Mouse (Mus musculus) liver (tissue): ENCODE data around the gene Col6a3.

Source experiments
- DNase-seq: peaks from one replicate; pipeline ENCODE4 v3.0.0-alpha.2; 2020; ENCODE audit warnings: mixed read lengths

The Col6a3 gene

DNA sequence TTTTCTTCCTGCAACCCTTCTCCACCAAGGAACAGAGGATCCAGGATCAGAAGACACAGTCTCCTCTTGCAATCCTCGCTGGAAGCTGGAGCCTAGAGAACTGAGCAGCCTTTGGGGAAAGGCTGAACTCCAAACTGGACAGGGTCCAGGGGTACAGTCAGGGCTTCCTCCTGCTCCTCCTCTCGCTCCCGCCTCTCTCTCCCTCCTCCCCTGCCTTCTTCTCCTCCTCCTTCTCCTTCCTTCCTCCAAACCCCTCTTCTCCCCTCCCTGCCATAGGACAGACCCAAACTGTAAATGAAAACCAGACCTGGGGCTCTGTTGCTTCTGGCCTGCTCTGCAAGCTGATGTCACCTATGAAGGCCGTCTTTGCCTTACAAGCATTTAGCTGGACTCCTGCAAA, at the start of gene Col6a3:
Gene Col6a3, minus strand, starts transcription at position 136 of the 400 bp plus-strand sequence.
- peak; percentile 16 for DNase-seq

DNA sequence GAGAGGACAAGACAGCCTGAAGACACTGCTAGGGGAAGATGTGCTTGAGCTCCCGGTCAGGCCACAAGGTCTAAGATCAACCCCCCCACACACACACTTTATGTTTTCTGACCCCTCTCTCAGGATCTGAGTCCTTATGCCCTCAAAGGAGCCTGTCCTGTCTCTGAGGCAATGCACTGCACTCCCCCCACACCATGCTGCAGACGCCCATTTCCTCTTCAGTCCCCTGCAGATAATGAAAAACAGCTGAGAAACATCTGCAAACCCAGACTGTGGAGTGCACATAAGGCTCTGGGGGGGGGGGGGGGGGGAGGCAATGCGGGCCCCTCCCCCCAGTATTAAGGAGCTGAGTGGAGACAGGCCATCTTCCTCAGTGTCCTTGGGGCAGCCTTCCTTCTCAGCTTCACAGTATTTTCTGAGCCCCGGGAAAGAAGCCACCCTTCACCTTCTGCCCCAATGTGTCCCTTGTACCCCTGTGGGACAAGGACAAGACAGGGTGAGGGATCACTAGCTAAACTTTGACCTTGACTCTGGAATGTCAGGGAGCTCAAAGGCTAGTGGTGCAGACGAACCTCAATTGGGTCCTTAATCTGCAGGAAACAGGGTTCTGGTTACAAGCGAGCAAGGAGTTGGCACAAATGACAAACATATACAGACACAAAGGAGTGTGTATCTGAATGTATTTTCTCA, 42.1 kb upstream of the Col6a3 start:
- no peak for DNase-seq

DNA sequence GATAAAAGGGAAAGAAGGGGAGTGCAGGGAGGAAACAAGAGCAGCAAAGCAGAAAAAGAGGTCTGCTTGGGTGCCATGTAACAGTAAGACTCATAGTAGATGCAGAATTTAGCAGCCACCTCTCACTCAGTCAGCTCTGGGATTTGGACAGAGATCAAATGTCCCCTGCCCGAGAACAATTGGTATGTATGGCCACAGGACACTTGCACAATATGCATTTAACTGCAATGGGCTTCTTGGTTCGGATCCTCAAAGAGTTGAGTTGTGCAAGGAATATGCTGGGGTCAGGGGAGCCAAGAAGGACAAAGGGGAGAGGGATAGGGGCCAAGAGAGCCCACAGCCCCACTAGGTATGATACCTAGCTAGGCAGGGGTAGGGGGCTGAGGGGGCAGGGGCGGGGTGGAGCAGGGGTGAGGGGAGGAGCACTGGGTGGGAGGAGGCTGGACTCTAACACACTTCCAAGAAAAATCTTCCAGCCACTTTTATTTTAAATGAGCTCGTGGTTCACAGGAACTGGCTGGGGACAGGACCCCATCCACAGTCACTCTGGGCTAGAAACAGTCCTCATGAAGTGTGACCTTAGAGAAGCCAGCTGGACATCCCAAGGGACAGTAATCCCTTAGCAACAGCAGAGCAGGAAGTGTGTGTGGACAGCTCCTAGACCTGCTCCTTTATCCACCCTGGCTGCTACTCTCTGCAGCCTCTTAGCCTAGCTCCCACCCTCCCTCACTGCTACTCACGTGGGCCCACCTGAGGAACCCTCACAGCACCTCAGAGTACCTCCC, 32.9 kb upstream of the Col6a3 start:
- no peak for DNase-seq

DNA sequence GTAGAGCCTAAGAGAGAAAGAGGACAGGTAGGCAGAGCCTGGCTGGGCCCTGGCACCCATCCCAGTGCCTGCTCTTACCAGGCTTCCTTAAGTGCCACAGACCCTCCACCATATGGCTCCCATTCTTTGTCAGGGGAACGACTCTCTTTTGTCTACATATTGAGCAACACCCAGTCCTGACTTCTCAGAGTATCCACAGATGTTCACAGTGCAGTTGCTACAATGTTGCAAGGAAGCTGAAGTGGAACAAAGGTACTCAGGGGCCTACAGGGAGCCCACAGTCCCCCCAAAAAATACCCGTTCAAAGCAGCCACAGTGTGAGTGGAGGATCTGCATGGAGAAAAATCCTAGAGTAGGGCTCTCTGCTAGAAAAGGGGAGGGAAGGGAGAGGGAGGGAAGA, 32.2 kb upstream of the Col6a3 start:
- DNase-seq, result no peak

DNA sequence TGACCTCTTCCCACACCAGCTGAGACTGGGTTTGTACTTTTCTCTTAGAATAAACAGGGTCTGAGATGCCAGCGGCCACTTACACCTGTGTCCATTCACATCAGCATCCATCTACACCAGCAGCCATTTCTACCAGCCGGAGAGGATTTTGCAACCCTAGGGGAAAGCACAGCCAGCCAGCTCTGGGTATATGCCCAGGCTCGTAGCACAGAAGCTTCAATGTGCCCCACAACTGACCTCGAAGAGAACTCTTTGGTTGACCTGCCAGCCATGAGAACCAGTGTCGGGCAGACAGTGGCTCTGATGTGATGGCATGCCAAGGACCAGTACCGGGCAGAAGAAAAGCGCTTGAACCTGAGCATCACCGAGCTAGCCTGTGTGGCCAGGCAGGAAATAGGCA, 31.6 kb upstream of the Col6a3 start:
- no peak for DNase-seq

DNA sequence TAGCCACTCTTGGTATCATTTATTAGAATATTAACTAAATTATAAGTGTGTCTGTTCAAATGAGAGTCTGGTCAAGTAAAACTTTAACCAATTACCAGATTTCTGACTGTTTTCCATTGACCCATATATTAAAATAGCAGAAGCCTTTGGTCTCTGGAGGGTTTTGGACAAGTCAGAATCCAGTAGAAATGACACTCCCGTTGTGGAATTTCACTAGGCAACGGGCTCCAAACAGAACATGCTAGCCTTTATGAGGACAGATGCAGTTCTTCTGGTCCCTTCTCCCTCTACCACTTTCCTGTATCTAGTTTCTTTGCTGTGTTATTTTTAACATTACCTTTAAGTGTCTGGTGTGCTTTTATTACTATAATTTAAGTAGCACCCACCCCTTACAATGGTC, 26.8 kb upstream of the Col6a3 start:
- no peak for DNase-seq

DNA sequence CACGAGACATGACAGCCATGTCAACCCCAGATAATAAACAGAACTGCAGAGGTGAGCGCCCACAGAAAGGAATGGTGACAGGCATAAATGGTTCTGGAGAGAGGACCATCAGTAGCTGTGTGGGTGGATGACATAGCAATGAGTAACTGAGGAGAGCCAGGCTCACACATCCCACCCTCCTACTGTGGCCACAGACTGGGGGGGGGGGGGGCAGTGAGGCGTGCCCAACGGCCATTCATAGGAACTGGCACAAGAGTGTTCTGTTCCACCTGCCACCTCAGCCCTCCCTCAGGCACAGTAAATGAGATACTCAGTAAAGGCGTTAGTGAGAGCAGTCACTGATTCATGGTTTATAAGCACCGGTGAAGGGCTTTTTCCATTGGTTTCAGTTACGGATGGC, 23.0 kb upstream of the Col6a3 start:
- no peak for DNase-seq

DNA sequence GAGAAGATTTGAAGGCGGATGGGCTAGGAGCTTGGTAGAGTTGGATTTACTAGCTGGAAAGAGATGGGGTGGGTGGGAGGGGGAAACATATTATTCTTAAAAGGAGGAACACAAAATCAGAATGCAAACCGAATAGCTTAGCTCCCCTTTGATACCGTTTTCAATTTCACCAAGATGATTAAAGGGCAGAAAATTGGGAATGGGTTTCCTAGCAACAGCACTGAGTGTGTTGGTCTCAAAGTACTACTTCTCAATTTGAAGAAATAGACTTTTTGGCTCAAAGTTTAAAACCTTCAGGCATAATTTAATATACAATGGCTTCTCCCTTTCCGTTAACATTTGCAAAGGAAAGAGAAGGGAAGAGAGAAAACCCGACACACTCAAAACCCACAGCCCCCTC, 12.1 kb upstream of the Col6a3 start:
- no peak for DNase-seq

DNA sequence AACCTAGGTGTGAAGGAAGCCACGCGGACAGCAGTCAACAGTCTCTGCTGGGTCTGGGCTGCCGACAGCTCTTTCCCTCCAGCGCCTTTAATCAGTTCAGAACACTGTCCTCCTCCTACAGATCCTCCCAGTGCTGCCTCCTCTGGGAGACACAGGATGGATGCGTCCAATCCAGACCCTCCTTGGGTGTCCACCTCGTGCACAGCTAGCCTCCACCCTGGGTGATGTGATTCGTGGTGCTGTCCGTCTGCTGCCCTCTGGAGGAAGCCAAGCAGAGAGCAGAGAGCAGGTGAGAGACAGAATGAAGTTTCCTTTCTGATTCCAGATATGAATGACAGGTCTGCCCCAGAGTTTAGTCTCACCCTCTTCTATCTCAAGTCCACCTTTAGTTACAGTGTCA, 6.1 kb upstream of the Col6a3 start:
- DNase-seq, result peak; percentile 29

DNA sequence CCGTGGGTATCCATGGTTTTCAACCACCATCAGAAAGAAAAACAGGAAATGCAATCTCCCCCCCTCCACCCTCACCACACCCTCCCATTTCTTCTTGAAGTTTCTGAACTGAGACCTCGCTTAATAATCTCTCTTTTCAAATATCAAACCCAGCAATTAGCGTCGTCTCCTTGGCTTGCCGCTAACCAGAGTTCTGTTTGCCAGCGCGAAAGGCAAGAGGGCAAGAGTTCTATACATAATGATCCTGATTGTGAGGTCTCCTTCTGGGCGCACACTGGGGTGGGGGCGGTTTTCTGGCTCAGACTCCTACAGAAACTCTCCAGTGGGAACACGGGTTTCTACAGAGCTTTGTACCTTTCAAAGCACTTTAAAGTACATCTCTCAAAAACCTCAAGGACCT, 1.4 kb upstream of the Col6a3 start:
- no peak for DNase-seq

DNA sequence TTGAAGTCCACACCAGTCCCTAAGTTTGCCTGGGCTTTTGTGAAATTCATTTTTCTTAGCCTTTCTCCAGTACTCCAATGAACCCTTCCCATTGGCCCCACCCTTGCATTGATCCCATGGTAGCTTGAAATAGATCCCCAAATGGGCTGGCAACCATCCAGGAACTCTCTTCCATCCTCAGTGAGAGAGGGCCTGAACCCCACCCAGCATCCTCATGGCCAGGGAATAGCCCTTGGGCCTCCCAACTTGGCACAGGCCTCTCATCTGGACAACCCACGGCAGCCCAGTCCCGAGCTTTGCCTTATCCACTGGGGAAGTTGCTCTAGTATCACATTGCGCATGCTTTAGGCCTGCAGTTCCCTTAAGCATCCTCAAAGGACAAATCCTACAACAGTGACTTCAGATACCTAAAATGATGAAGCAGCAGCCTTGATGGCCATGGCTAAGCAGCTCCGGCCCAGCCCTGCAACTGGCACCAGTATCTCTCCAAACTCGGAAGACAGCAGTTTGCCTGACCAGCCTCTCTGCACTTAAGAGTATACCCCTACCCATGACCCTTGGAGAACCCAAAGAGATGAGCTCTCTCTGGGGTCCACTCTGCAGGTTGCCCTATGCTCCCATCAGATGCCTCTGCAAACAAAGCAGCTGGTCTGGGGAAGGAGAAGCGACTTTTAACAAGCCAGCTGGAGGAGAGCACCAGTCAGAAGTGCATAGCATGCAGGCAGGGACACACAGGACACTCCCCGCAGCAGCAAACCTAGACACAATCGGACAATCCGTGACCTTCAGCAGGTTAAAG, 783 bp downstream of the Col6a3 start:
- DNase-seq, result no peak

DNA sequence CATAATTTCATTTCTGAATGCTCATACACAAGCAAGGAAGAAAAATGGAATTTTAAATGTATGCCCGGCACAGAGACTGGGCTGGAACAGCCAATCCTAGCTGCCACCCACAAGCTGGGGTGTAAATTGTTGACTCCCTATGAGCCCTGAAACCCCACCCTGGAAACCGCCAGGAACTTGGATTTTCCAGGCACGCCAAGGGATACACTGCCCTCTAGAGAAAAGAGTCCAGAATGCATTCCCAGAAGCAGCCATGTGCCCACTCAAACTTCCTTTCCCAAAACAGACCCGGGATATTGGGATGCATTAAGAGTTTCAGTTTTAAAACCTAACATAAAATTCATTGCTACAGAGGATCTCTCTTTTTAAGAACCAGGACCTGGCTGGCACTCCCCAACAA, 3.5 kb downstream of the Col6a3 start:
- DNase-seq, result peak; percentile 16

DNA sequence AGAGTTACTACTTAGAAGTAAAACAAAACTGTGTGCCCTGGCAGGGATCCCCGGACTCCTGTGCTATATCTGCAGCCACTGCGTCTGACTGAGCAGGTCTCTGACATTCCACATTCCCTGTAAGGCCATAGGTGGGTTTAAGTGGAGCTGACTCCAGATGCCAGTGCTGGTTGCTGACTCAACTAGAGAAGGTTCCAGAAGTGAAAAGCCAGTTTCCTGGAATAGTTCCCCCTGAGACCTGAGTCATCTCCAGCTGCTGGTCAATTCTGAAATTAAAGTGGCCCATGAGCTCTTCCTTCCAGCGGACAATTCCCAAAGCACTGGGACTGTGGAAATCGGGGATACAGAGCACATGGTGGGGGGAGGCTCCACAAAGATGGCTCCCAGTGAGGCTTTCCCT, 5.1 kb downstream of the Col6a3 start:
- DNase-seq, result no peak

DNA sequence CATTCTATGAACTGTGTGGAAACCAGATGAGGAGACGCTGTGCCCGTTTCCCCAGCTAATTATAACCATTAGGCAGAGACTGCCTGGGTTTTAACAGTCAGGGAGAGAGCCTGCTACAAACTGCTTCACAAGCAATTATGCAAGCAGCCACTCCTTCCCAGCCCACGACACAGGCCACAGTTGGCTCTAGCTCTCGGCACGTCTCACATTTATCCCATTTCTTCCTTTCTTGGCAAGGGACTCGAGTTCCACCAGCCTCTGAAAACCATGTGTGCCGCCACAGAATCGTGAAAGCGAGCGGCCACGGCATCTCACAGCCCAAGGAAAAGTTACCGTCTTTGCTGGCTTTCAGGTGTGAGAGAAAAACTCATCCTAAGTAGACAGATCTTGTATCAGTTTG, 5.5 kb downstream of the Col6a3 start:
- DNase-seq, result no peak

DNA sequence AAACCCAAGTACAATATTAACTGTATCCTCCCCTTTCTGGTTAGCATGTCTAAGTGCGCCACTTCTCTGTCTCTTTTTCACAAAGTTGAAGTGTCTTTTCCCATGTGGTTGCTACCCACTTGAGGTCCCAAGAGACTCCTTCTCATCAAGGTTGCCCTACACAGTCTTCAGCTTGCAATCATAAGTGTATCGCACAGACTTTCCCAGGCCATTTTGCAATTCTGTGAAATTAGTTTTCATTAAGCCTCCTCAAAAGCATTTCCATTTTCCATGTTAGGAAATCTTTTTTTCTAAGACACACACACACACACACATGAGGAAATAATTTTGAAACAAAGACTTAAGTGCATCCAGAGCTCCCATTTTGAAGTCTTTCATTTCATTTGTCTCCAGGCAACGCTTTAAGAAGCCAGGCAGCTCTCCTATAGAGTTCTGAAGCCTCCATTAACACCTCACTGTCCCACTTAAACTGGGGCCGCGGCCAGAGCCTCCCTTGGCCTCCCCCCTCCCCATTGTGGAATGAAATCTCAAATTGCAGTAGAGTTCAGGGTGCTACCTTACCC, 7.5 kb downstream of the Col6a3 start:
- no peak for DNase-seq

DNA sequence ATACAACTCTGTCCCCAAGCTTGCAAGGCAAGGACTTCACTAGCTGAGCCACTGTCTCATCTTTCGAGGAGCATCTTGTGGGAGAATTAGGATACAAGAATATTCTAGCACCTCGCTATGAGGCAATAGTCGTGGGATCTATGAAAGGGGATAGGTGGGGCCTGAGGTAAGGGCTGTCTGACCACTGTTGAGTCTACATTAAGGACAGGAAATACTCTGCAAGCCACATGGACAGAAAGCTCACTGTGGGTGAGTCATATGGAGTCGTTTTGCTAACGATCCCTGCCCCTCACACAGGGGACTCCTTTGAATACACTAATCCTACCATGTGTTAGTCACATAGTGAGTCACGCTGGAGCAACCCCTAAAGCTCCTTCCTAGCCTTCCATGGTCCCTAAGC, 9.1 kb downstream of the Col6a3 start:
- no peak for DNase-seq

DNA sequence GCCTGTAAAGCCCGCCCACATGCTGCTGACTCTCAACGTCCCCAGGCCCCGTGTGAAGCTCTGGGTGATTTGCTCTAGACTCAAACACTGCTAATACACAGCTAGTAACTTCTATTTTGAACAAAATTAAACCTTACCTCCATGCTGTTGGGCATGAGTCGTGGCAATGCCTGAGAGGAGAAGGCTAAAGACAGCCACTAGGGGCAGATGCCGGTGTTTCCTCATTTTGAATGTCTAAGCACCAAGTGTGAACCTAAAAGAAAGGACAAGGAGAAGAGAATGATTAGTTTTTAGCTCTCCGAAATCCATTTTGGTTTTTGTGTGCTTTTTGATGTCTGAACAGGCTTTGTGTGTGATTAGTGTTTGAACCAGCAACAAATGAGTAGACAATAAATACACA, 13.8 kb downstream of the Col6a3 start:
- no peak for DNase-seq

DNA sequence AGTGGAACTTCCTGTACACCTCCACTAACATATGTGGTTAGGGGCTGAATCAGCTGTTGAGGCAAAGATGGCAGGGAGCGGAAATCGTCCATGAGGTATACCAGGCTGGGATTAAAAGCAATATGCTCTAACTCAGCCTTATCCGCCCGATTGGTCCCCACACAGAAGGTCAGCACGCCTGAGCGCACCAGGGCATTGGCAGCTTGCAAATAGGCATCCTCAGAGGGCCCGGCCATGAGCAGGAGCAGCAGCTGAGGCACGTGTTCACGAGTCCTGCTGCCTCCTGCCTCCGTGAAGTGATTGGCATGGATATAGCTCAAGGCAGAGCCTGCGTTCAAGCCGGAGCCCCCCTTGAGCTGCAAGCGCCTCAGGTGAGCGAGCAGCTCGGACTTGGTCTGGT, 30.5 kb downstream of the Col6a3 start:
- DNase-seq, result no peak

DNA sequence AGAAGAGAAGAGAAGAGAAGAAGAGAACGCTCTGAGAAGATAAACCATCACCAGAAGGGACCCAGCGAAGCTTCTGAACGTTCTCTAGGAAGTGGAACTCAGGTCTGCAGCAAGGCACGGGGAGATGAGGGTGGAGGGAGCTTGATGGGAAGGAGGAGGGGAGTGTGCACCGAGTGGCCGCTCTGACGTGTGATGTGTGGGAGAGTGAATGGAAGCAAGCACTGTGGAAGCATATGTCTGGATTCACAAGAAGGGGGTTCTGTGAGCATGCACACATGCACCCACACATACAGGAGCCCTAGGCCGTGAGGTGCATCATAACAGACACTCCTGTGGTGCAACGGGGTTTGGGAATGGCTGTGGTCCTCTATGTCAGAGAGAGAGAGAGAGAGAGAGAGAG, 34.8 kb downstream of the Col6a3 start:
- DNase-seq, result no peak

DNA sequence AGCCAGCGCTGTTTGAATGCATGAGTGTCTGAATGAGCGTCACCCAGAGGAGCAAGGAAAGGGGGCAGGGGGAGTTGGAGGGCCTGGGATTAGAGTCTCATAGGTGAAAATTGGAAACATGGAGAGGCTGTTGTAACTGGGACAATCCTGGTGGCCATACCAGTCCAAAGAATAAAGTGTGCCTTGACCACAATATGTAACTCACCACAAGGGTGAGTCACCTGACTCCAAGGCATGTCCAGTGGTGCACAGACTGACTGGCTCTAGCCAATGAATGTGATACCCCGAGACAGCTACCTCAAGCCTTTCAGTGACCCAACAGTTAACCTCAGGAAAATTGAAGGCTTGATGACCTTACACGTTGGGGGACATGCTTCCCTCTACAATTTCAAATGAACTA, 40.7 kb downstream of the Col6a3 start:
- no peak for DNase-seq

DNA sequence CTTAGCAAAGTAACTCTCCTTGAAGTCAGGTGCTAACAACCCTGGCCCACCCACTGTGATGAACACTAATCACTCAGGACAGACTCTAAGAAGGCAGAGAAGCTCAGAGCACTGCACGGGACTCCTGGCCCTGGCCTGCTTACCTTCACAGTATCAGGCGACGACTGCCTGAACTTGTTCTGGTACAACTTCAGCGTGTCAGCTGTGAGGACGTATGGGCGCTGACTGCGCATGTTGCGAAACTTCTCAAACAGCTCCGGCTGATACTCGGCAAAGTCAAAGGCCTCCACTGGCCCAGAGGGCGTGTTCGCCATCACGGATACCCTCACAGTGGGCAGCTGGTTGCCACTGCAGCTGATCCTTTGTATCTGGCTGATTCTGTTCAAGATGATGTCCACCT, 42.7 kb downstream of the Col6a3 start:
- DNase-seq, result no peak

DNA sequence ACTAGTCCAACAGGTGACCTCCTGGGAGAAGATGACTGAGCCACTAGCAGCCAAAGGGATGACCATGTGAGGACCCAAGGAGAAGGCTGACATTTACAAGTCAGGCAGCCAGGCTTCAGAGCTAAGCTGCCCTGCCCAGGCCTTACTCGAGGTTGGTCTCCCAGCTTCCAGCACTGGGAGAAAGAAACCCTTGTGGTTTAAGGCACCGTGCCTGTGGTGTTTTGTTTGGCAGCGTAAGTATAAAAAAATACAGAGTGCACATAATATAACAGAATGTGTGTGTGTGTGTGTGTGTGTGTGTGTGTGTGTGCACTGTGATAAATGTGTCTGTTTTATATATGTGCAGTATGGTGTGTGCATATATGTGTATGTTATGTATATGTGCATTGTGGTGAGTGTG, 43.3 kb downstream of the Col6a3 start:
- no peak for DNase-seq

DNA sequence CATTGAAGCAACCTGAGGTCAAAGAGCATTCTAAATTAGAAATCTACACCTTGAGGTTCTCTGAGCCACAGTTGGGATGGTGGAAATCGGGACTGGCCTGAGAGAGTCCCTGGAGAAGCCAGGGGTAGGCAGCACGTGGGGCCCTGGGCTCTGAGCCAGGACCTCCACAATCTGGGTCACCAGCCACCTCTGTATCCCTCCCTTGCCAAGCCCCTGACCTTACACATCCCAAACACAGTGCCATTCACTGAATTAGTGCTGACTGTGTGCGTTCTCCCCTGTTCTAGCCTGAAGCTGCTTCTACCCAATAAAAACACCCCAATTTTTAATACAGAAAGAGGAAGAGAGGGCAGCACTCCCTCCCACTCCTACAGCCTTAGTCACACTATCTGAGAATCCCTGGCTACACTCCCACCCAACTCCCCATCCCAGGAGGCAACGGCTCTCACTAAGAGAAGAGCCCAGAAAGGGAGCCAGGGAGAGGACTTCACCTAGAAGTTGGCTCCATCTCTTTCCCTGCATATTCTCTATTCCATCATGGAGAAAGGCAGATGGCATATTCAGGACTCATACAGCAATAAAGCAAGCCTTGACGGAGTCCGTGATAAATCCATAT, 46.4 kb downstream of the Col6a3 start:
- DNase-seq, result no peak
